Mouse (Mus musculus): ENCODE data around the gene Thbs2. TPM values are rescaled to one million over a fixed set of nuclear protein-coding genes. Genes with fewer than 3 reads are reported as not detected.

Thbs2 gene
- polyA plus RNA-seq (2015; fragmentation: Nextera tagmentation; extraction: Ambion mirVana), result 7.3 and 8.6 TPM in 2 replicates

DNA sequence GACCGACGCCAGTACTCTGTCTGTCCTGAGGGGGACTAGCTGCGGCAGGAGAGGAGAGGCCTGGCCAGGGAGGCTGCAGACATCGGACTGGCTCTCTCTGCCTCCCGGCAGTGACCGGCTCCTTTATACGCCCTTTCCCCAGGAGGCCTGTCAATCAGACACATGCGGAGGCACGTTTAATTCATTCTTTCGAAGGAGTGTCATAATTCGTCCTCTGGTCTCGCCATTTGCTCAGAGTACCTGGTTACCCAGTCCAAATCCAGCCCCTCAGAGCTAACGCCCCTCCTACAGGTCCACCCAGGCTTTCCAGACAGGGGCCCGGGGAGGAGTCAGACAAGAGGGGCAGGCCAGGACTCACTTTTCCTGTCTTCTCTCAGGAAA, at the start of gene Thbs2:
Thbs2 (minus strand) TSS at position 242 of the 381 bp plus-strand sequence.
- no peak for DNase-seq (ENCODE audit: low spot score)

DNA sequence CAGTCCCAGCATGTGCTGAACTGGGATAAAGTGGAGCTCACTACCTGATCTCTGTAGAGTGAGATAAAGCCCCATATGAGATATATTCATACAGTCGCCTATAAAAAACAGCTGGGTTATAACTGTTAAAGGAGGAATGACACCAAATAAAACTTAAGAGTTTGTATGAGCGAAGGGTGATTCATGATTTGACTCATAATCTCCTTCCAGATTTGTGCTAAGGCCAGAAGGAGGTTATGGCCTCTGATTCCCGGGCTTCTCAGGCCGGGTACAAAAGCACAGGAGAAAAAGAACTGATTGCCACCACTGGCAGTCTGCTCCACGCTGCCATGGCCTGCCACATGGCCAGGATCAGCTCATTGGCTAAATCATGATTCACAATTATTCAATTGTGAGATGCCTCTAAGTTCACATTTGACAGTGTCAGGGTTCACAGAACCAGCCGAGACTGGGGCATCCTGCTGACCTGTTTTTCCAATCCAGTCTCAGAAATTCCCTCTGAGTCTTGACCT, 41.5 kb upstream of the Thbs2 start:
- no peak for DNase-seq (ENCODE audit: low spot score)

DNA sequence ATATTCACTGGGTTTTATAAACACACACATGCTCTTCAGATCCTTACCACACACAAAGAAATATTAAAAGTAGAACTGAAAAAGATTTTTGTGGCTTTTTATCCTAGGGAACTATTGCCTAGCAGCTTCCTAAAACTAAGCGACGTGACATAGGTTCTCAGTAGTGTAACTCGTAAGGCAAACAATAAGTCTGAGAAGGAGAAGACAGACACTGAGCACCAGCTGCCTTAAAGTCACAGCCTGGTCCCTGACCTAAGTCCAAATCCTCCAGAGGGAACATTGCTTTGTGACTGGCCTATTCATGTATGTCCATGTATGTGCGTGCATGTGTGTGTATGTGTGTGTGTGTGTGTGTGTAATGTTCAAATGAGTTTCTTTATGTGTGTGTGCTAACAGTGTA, 40.3 kb upstream of the Thbs2 start:
- no peak for DNase-seq (ENCODE audit: low spot score)

DNA sequence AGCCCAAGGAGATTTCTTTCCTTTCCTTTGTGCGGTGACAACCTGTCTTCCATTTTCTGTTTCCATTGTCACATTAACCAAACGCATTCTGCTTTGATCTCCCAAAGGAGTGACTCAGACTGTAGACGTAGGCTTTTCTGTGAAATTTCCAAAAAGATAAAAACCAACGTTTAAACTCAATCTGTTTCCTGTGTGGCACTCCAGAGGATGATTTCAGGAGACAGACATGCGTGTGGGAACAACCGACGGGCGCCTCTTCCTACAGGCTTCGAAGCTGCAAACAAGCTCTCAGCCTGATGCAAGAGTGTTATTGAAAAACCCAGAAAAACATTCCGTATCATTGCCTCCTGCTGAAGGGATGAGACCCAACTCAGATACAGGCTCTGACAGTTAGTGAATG, 39.9 kb upstream of the Thbs2 start:
- no peak for DNase-seq (ENCODE audit: low spot score)

DNA sequence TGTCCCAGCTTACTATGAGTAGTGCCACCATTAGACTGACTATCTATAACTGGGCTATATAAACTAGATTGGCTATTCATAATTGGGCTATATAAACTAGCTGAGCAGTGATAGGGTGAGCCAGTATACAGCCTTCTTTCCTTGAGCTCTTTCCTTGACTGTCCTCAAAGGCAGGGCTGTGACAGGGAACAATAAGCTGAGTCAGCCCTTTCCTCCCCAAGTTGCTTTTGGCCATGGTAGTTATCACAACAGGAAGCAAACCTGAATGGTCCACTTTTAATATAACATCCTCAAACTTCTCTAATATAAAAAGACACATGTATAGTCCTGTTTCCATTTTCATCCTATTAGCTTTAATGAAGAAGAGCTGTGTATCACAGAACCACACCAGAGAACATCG, 39.0 kb upstream of the Thbs2 start:
- DNase-seq (ENCODE audit: low spot score), result no peak

DNA sequence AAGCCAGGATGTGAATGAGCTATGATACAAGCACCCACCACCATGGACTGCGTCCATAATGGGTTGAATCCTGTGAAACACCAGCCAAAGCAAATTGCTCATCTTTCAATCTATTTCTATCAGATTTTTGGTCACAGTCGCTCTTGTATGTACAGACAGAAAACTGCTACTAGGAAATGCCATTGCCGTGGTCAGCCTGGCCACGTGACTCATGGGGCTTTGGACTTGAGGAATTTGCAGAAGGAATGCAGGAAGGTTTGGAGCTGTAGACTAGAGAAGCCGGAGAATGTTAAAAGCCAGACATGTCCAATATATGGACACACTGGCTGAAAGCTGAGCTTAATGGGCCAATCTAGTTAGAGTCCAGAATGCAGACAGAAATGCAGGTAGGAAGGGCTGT, 36.6 kb upstream of the Thbs2 start:
- no peak for DNase-seq (ENCODE audit: low spot score)

DNA sequence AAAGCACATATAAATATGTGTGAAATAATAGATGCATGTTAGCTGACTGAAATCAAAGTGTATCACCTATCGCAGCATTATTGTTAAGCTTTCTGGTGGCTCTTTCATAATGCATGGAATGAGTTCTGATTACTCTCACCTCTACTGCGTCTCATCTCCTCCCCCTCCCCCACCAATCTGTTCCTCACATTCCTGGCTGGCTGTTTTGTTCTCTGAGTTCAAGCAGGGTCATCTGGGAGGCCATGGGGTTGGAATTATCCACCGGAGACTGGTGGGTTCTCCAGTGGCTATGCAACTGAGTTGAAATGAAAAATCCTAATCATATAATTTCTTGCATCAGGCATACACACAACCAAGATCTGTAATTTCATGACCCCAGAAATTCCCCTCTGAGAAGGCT, 33.4 kb upstream of the Thbs2 start:
- no peak for DNase-seq (ENCODE audit: low spot score)

DNA sequence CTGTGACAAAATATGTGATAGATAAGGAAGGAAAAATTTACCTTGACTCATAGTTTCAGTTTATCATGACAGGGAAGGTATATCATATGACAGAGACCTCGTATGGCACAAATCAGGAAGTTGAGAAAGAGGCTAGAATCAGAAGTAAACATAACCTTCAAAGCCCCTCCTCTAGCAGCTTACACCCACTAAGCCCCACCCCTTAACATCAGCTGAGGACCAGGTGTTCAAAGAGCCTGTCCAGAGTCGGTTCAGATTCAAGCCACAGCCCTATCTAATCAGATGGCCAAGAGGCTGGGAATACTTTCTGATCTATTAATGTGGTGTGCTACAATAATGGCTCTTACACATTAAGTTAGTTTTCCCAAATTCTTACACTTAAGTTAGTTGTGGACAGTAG, 30.8 kb upstream of the Thbs2 start:
- no peak for DNase-seq (ENCODE audit: low spot score)

DNA sequence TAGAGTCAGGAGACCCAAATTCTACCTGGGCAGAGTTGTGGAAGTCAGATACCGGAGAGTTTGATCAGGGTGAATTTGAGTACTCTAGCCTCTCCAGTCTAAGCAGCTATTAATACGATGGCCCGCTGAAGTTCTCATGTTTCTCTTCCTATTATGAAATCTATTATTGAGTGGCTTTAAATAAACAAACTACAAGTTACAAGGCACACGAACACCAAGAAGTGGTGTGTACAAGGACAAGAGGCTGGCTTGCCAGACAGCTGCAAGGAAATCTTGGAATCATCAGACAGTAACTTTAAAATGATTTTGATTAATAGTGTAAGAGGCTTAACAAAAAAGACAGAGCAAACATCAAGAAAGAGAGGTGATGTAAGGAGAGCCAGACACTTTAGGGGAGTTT, 27.3 kb upstream of the Thbs2 start:
- no peak for DNase-seq (ENCODE audit: low spot score)

DNA sequence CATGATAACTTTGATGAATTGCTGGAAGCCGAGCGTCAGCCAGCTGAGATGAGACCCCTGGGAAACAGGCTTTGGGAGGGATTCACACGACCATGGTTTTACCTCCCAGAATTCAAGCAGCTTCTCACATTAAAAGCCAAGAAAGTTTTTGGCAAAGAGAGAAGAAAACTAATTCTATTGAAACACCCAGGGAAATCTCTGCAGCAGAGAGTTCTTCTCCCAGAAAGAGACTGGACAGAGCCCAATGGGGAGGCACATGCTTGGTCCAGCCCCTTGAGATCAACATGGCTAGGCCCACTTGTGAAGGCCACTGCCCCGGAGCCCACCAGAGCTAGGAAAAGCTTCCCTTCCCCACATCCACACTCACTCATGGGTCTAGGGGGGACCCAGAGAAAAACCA, 26.9 kb upstream of the Thbs2 start:
- no peak for DNase-seq (ENCODE audit: low spot score)

DNA sequence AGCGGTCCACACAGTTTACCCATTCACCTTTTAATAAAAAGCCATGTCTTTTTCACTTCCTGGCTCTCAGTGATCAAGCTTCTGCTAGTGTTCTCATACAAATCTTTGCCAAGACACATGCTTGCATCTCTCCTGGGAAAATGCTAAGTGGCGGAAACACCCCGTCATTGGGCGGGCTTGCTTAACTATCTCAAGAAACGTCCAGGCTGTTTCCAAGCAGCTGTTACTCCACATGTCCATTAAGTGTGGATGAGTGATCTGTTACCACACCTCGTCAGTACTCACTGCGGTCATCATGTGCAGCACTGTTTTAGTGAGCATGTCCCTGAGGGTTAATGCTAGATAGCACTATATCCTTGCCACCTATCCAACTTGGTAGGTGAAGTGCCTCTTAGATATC, 26.2 kb upstream of the Thbs2 start:
- no peak for DNase-seq (ENCODE audit: low spot score)

DNA sequence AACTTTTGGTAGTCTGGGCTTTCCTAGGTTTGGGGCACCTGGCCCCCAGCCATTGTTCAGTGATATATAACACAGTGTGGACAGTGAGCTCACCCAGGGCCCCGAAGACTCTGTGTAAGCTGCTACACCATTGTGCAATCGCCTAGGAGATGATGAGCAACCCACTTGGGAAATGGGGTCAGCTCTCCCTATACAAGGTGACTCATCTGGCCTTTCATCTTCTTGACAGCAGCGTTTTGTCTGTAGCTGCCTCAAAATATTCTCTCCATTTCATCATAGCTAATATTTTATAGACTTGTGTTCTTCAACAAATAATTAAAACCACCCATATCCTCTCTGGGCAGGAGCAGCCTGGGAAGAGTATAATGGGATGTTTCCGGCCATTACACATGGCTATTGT, 24.8 kb upstream of the Thbs2 start:
- DNase-seq (ENCODE audit: low spot score), result no peak

DNA sequence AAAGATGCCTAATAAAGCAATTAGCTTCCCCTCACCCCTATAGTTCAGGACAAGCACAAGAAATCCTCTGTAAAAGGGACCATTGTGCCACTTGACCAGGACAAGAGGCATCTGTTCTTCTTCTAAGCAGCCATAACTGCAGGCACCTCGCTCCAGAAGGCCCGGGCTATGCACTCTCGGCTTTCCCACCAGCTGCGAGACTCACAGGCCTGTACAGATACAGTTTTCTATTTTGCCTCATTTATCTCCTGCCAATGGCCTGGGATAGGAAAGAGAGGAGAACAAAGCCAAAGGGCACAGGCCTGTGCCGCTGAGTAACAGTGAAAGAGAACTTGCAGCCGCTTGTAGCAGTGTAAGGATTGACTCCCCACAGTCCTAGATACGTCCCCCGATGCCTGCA, 20.7 kb upstream of the Thbs2 start:
- no peak for DNase-seq (ENCODE audit: low spot score)

DNA sequence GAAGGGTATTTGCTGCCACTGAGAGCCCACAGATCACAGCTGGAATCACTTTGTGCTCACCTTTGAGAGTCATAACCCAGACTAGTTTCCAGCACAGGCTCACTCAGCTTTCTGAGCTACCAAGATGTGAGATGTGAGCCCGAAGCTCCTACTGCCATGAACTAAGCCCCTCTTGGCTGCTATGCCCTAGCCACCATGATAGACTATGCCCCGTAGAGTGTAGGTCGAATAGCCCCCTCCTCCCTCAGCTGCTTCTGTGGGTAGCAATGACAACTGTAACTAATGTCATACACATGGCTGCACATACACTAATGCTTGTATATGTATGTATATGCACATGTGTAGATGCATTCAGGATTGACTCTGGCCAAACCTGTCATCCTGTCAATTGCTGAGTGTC, 20.3 kb upstream of the Thbs2 start:
- no peak for DNase-seq (ENCODE audit: low spot score)

DNA sequence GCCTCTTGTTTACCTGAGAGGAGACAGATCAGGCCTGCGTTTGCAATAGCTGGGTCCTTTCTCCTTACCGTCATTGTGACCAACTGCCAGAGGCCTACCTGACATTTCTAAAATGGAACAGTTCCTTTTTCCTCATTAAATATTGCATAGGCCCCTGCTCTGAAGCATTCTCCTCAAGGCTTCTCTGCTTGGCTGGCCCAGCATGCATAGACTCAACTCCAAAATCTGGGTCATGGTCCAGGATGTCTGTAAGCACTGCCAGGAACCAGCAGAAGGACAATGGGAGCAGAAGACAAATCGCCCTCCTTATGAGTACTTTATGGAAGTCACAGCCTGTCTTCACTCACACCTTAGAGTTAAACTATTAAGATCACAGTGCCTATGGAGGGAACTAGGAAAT, 17.7 kb upstream of the Thbs2 start:
- no peak for DNase-seq (ENCODE audit: low spot score)

DNA sequence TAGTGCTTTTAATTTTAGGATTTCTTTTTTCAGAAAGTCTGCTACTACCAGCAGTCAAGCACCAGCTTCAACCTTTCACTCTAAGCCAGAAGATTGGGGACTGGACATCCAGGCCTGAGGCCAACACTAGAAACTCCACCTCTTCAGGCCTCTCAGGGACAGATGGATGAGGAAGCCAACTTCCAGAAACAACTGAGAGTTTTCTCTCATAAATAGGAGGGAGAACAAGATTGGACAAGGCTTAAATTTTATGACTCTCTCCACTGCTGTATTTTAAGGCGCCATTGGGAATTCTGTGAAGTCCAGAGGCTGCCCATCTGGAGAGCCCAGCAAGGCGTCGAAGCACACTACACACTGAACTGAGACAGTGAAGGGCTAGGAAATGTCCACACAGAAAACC, 17.0 kb upstream of the Thbs2 start:
- DNase-seq (ENCODE audit: low spot score), result no peak

DNA sequence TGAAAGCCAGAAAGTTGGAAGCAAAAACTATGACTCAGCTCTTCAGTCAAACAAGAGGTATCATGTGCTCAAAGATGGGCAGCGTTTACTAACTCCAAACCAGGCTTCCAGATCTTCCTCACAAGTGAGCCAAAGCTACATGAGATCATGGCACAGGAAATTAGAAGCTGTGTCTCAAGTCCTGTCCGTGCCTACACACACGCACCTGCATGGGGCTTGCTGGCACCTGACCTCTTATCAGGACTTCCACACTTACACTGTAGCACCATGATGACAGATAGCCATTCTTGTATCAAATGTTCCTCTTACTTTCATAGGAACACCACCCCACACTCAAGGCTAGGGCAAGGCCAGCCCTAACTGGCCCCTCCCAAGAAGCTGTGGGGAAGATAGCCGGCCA, 12.0 kb upstream of the Thbs2 start:
- DNase-seq (ENCODE audit: low spot score), result no peak

DNA sequence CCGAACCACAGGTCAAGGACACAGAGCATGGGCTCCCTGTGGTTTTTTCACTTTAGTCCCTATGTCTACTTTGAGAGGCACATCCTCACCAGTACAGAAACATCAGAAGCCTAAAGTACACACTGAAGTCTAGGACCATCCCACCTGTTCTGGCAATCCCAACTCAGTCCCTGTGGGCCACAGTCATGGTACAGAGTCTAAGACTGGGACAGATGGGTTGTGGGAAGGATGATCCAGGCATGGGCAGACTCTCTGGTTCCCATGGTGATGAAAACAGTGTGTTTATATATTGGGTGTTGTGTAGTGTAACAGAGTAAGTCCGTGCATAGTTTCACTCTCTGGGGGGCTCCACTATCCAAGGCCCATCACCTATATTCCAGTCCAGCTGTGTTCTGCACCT, 11.4 kb upstream of the Thbs2 start:
- DNase-seq (ENCODE audit: low spot score), result no peak

DNA sequence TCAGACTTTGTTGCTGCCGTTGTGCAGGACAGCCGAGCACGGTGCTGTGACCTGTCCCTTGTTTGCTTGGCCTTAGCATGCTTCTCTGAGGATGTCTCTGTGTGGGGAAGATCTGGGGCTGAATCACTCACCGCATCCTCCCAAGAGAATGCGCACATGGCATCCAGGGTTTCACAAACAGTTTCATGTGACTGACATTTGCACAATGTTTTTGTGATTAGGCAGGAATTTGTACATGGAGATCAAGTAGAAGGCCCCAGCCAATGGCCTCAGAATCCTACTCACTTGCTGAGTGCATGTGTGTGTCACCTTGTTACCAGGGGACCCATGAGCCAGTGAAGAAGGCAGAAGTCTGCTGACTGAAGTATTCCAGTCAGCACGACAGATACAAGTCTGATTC, 9.7 kb upstream of the Thbs2 start:
- no peak for DNase-seq (ENCODE audit: low spot score)

DNA sequence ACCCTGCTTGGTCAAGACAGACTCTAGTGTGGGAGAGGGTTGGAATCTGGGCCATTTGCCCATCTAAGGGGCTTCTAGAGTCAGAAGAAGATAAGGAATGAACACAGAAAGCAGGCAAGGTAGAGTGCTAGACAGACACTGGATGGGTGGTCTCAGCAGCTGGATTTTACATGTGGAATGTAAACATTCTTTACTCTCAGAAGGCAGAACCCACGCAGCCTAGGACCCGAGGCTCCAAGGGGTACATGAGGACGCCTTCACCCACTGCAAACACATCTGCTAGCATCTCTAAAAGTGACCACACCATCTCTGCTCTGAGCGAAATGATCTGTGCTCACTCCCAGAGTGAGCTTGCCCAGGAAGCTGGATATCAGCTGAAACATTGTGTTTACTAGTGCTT, 9.2 kb upstream of the Thbs2 start:
- no peak for DNase-seq (ENCODE audit: low spot score)

DNA sequence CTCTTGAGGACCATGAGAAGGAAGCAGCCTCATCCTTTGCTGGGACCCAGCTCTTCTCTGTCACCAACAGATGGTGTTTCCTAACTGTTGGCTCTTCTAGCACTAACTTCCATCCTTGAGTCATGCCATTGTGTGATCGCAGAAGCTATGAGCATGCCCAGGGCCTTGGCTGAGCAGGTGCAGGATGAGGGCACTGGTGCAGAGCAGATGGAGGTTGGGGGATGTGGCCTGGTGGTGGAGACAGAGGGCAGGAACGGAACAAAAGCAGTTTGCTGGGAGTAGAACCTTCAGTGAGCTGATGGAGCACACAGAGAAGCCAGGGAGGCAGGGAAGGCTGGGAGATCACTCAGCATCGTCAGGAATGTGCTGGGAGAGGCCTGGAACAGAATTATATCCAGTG, 8.7 kb upstream of the Thbs2 start:
- DNase-seq (ENCODE audit: low spot score), result no peak

DNA sequence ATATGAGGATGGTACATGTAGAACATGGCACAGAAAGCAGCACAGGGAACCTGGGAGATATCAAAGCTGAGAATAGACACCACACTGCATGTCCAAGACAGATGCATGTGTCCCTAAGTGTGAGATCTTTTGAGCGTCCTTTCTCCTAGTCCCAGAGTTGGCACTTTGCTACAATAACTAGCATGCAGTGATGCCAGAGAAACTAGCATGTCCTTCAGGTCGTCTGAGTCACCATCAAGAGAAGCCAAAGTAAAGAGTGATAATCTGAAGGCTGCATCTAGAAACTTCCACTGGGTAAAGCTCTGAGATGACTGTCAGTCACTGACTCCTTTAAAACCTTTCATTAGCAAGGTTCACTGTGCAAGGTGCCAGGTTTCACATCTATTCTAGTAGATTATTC, 7.9 kb upstream of the Thbs2 start:
- DNase-seq (ENCODE audit: low spot score), result no peak

DNA sequence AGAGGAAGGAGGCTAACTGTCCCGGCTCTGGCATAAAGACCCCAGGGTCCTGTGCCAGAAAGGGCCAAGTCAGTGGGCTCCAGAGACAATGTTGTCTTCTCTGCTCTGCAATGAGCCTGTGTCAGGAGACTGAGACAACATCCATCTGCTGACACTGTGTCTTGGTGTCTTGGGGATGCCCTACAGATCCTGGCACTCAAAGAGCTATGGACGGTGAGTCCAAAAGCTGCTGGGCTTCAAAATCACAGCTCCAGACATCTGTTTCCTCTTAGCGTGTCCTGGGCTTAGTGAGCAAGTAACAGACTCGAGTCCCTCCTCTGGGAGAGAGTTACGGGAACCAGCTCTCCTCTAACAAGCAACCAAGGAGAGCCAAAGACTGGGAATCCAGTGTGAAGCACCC, 6.2 kb upstream of the Thbs2 start:
- no peak for DNase-seq (ENCODE audit: low spot score)

DNA sequence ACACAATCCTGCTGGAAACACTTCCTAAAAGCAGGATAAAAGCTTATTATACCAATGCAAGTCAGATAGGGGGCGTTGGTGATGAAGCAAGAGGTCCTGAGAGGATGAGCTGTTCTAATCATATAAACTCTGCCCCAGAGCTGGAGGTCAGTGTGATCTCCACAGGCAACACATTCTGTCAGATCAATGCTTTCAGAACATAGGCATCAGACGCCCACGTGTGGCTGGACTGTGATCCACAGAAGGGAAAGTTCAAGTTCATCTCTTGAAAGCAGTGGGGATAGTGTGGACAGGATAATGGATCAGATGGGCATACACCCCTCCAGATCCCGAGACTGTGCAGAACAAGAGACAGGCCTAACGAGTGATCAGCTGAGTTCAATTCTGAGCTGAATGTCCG, 4.2 kb upstream of the Thbs2 start:
- DNase-seq (ENCODE audit: low spot score), result no peak

DNA sequence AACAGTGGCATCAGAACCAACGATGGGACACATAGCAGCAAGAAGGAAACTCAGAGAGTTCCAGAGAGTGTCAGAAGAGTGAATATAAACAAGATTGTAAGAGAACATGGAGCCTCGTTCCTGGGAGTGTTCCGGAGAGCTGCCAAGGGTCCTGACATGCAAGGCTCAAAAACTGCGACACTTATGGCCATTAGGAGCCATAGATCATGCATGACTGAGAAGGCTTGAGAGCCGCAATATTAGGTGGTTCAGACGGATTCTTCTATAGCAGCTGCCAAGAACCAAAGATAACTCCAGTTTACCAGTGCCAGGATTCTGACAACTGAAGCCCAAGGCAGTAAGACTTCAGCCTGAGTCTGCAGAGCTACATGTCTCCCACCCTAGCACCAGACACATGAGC, 3.1 kb upstream of the Thbs2 start:
- DNase-seq (ENCODE audit: low spot score), result no peak
